Mouse (Mus musculus): ENCODE data around the gene Serpinb9b. TPM values are rescaled to one million over a fixed set of nuclear protein-coding genes. Genes with fewer than 3 reads are reported as not detected.

The Serpinb9b gene
- polyA plus RNA-seq, 1 experiment from 2014 or later, result 0.33 TPM

DNA sequence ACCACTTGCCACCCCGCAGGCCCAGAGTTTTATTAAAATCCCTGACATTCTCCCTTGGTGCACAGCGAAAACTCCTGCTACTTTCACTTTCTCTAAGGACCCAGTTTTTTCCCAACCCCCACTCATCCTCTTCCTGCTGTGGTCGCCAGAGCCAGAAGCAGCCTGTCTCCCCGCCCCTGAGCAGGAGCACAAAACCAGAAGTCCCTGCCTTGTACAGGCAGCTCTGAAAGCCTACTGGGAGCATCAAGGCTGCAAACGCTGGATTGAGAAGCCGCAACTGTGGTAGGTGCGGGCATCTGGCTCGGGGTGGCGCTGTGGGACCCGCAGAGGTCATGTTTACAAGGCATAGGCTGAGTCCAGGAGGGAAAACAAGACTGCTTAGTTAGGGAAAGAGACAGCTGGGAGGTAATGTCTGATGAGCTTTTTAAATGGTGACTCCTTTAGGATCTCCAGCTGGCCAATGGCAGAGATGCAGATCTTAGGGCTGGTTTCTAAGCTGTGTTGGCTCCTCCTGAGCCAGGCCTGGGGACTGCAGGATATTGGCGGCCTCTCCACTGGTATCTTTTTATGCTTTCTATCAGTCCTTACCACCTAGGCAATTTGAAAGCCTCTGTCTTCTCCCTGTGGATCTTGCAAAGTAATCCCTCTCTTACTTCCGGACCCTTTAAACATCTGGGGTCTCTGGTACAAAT, 22.7 kb upstream of the Serpinb9b start:
- Histone ChIP-seq H3K4me2 (ENCODE audit: low read depth, low read length) (peak overlapping the region; percentile 81), H3K9ac (ENCODE audit: low read length) (peak overlapping the region; percentile 78), H3K9me3 (replicated peaks; ENCODE audit: control insufficient read depth, low read length) (no peaks in the 10 kb centered on the region), H3K36me3 (ENCODE audit: control insufficient read depth, insufficient read depth) (peaks cover 4% of the 10 kb centered on the region; the same call in 1 of the 2 replicates), H3K27me3 (ENCODE audit: control insufficient read depth, insufficient read depth, low read length) (no peaks in the 10 kb centered on the region), H3K4me3 (ENCODE audit: low read length) (peak overlapping the region; percentile 54), H3K27ac (ENCODE audit: low read length) (peak overlapping the region; percentile 93), H3K4me1 (ENCODE audit: control insufficient read depth, insufficient read depth, low read length) (peaks cover 18% of the 10 kb centered on the region)
- peak; percentile 94 for ATAC-seq (replicated peaks; ENCODE audit: extremely low read depth, insufficient read depth, low FRiP score)
- 10% methylated on average over 12 of the region's 12 CpGs for WGBS

DNA sequence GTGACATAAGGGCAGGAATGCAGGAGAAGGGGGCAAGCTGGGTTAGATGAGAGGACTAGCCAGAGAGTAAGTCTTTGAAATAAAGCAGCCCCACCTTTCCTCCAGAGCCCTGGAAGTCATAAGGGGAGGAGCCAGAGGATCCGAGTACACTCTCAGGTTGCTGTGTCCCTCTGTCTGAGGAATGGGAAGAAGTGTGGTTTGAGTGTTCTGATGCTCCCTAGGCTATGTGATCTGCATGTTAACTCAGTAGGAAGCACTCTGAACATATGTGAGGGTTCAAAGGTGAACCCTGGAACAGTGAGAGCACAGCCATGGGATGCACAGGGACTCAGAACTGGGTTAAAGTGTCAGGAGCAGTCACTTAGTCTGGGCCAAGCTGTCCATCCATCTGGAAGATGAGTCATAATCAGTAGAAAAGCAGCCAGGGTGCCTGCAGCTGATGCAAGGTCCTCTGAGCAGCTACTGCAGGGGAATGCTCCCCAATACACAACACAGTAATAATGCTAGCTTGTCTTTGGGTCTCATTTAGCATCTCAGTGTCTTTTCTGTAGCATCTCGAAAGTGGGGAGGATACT, 21.6 kb upstream of the Serpinb9b start:
- Histone ChIP-seq H3K9ac (ENCODE audit: low read length) (no peak overlapping the region), H3K27ac (ENCODE audit: low read length) (no peak overlapping the region)
- 78% methylated on average over 2 of the region's 2 CpGs for WGBS

DNA sequence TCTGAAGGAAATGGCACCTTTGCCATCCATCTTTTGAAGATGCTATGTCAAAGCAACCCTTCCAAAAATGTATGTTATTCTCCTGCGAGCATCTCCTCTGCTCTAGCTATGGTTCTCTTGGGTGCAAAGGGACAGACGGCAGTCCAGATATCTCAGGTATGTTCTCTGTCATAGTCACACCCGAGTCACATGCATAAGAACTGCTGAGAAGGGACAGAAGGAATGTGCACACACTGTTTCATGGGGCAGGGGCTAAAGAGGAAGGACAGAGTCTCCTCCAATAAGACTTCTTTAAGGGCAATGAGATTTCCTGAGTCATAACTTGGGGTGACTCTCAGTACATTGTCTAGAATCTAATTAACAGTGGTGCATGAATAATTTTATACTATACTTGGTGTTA, 20.7 kb upstream of the Serpinb9b start:
- no peaks in the 10 kb centered on the region for H3K27me3 ChIP-seq (ENCODE audit: control insufficient read depth, insufficient read depth, low read length)
- no peaks in the 10 kb centered on the region for H3K9me3 ChIP-seq (replicated peaks; ENCODE audit: control insufficient read depth, low read length)
- H3K4me3 ChIP-seq (ENCODE audit: low read length), result no peak overlapping the region
- H3K4me1 ChIP-seq (ENCODE audit: control insufficient read depth, insufficient read depth, low read length), result peaks cover 18% of the 10 kb centered on the region
- H3K27ac ChIP-seq (ENCODE audit: low read length), result no peak overlapping the region
- 65% methylated on average over 3 of the region's 3 CpGs for WGBS
- no peak for ATAC-seq (replicated peaks; ENCODE audit: extremely low read depth, insufficient read depth, low FRiP score)
- no peak overlapping the region for H3K4me2 ChIP-seq (ENCODE audit: low read depth, low read length)
- H3K36me3 ChIP-seq (ENCODE audit: control insufficient read depth, insufficient read depth), result peaks cover 4% of the 10 kb centered on the region; the same call in 1 of the 2 replicates
- H3K9ac ChIP-seq (ENCODE audit: low read length), result no peak overlapping the region

More for the DNA sequence above, 21.6 kb upstream of the Serpinb9b start:
- H3K27me3 ChIP-seq (ENCODE audit: control insufficient read depth, insufficient read depth, low read length), result no peaks in the 10 kb centered on the region
- peaks cover 18% of the 10 kb centered on the region for H3K4me1 ChIP-seq (ENCODE audit: control insufficient read depth, insufficient read depth, low read length)
- no peaks in the 10 kb centered on the region for H3K9me3 ChIP-seq (replicated peaks; ENCODE audit: control insufficient read depth, low read length)
- 0 out of 2 replicates have a peak overlapping the region, but pooled peaks have one; percentile 1 for H3K4me3 ChIP-seq (ENCODE audit: low read length)
- H3K4me2 ChIP-seq (ENCODE audit: low read depth, low read length), result peak overlapping the region; percentile 81; the same call in 1 of the 2 replicates
- no peak for ATAC-seq (replicated peaks; ENCODE audit: extremely low read depth, insufficient read depth, low FRiP score)
- peaks cover 4% of the 10 kb centered on the region; the same call in 1 of the 2 replicates for H3K36me3 ChIP-seq (ENCODE audit: control insufficient read depth, insufficient read depth)

DNA sequence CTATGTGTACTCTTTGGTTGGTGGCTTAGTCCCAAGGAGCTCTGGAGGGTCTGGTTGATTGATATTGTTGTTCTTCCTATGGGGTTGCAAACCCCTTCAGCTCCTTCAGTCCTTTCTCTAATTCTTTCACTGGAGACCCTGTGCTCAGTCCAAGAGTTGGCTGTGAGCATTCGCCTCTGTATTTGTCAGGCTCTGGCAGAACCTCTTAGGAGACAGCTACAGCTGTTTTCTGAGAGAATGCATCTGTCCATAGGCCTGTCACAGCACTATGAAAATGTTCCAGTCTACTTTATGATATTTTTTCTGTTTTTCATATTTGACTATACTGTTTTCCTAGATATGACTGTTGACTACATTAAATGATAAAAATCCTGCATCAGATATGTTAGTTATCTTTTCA, 14.8 kb upstream of the Serpinb9b start:
- no peak for ATAC-seq (replicated peaks; ENCODE audit: extremely low read depth, insufficient read depth, low FRiP score)
- H3K4me1 ChIP-seq (ENCODE audit: control insufficient read depth, insufficient read depth, low read length), result no peaks in the 10 kb centered on the region
- no peak overlapping the region for H3K4me3 ChIP-seq (ENCODE audit: low read length)
- H3K36me3 ChIP-seq (ENCODE audit: control insufficient read depth, insufficient read depth), result peaks cover 11% of the 10 kb centered on the region
- no peak overlapping the region for H3K4me2 ChIP-seq (ENCODE audit: low read depth, low read length)
- no peaks in the 10 kb centered on the region for H3K9me3 ChIP-seq (replicated peaks; ENCODE audit: control insufficient read depth, low read length)
- H3K27me3 ChIP-seq (ENCODE audit: control insufficient read depth, insufficient read depth, low read length), result no peaks in the 10 kb centered on the region
- WGBS, result 71% methylated on average over 1 of the region's 1 CpGs
- H3K27ac ChIP-seq (ENCODE audit: low read length), result no peak overlapping the region
- no peak overlapping the region for H3K9ac ChIP-seq (ENCODE audit: low read length)

DNA sequence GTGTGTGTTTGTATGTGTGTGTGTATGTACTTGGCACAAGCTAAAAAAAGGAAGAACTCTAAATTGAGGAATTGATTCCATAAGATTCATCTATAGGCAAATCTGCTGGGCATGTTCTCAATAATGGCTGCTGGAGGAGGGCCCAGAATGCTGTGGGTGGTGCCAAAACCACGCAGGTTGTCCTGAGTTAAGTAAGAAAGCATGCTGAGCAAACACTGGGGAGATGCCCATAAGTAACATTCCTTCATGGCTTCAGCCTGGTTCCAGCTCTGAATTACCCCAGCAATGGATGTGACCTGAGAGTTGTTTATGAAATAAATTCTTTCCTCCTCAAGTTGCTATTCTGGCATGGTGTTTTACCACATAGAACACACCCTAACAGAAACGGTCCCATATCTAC, 13.9 kb upstream of the Serpinb9b start:
- H3K36me3 ChIP-seq (ENCODE audit: control insufficient read depth, insufficient read depth), result peaks cover 11% of the 10 kb centered on the region
- ATAC-seq (replicated peaks; ENCODE audit: extremely low read depth, insufficient read depth, low FRiP score), result no peak
- H3K4me2 ChIP-seq (ENCODE audit: low read depth, low read length), result no peak overlapping the region
- no peaks in the 10 kb centered on the region for H3K9me3 ChIP-seq (replicated peaks; ENCODE audit: control insufficient read depth, low read length)
- no peak overlapping the region for H3K4me3 ChIP-seq (ENCODE audit: low read length)
- no peak overlapping the region for H3K27ac ChIP-seq (ENCODE audit: low read length)
- 69% methylated on average over 2 of the region's 2 CpGs for WGBS
- no peaks in the 10 kb centered on the region for H3K4me1 ChIP-seq (ENCODE audit: control insufficient read depth, insufficient read depth, low read length)
- no peaks in the 10 kb centered on the region for H3K27me3 ChIP-seq (ENCODE audit: control insufficient read depth, insufficient read depth, low read length)
- no peak overlapping the region for H3K9ac ChIP-seq (ENCODE audit: low read length)

DNA sequence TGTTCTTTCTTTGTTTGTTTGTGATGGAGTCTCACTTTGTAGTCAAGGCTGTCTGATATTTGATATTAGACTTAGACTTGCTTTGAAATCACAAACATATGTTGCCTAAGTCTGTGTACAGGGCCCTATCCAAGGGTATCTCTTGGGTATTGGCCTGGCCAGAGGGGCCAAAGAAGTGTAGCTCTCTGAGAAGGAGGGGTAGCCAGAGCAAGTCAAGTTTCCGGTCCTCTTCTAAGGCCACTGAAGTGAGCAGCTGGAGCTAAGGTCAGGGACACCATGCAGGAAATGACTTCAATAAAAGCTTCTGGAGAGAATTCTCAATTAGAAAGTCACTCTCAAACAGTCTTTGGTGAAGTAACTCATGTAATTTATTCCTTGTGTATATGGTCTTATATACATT, 4.8 kb upstream of the Serpinb9b start:
- Histone ChIP-seq H3K36me3 (ENCODE audit: control insufficient read depth, insufficient read depth) (no peaks in the 10 kb centered on the region), H3K27me3 (ENCODE audit: control insufficient read depth, insufficient read depth, low read length) (no peaks in the 10 kb centered on the region), H3K4me2 (ENCODE audit: low read depth, low read length) (no peak overlapping the region), H3K27ac (ENCODE audit: low read length) (no peak overlapping the region), H3K9me3 (replicated peaks; ENCODE audit: control insufficient read depth, low read length) (0 out of 2 replicates have a peak, but pooled peaks cover 2% of the 10 kb centered on the region), H3K9ac (ENCODE audit: low read length) (no peak overlapping the region), H3K4me3 (ENCODE audit: low read length) (no peak overlapping the region), H3K4me1 (ENCODE audit: control insufficient read depth, insufficient read depth, low read length) (no peaks in the 10 kb centered on the region)
- 84% methylated on average over 1 of the region's 1 CpGs for WGBS
- ATAC-seq (replicated peaks; ENCODE audit: extremely low read depth, insufficient read depth, low FRiP score), result no peak

DNA sequence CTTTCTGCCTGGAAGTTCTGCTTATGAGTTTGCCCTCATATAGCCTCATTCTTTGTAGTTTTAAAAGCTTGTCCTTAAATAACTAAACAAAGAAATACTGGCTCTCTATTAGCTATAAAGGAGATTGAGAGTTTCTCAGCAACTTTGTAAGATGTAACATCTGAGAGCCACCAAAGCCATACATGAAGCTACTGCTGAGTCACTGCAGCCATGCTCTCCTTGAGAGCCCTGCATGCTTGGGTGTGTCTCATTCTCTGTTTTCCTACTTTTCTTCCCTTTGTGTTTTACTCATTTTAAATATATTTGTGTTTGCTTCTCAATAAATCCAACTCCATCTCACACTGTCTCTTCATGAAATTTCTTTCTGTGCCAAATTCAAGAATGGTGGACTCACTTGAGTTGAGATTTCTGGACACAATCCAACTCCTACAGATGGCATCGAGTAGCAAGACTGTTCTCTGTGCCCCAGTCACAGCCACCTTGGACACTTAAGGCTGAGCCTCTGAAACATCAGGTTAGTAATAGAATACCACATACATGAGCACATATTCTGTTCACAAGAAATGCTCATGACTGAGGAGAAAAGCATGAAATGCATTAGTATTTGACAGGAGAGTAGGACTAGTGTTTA, 674 bp upstream of the Serpinb9b start:
- H3K4me2 ChIP-seq (ENCODE audit: low read depth, low read length), result no peak overlapping the region
- no peaks in the 10 kb centered on the region for H3K4me1 ChIP-seq (ENCODE audit: control insufficient read depth, insufficient read depth, low read length)
- WGBS, result 43% methylated on average over 1 of the region's 1 CpGs
- no peaks in the 10 kb centered on the region for H3K27me3 ChIP-seq (ENCODE audit: control insufficient read depth, insufficient read depth, low read length)
- no peak for ATAC-seq (replicated peaks; ENCODE audit: extremely low read depth, insufficient read depth, low FRiP score)
- no peaks in the 10 kb centered on the region for H3K36me3 ChIP-seq (ENCODE audit: control insufficient read depth, insufficient read depth)
- H3K9me3 ChIP-seq (replicated peaks; ENCODE audit: control insufficient read depth, low read length), result no peaks in the 10 kb centered on the region
- no peak overlapping the region for H3K4me3 ChIP-seq (ENCODE audit: low read length)
- H3K9ac ChIP-seq (ENCODE audit: low read length), result no peak overlapping the region
- H3K27ac ChIP-seq (ENCODE audit: low read length), result no peak overlapping the region

DNA sequence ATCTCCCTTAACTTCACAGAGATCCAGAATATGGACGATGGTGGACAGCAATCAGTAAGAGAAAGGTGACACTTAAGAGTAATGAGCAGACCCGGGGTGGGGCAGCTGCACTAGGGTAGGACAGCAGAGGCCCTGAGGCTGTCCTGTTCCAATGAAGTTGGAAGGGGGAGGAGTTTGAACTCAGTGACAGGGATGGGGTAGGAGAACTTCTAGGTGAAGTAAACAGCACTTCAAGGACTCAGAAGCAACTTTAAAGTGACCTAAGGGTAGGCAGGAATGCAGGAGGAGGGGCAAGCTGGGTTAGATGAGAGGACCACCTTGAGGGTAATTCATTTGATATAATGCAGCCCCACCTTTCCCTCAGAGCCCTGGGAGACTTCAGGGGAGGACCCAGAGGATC, 930 bp downstream of the Serpinb9b start:
- H3K9me3 ChIP-seq (replicated peaks; ENCODE audit: control insufficient read depth, low read length), result no peaks in the 10 kb centered on the region
- no peaks in the 10 kb centered on the region for H3K4me1 ChIP-seq (ENCODE audit: control insufficient read depth, insufficient read depth, low read length)
- H3K27me3 ChIP-seq (ENCODE audit: control insufficient read depth, insufficient read depth, low read length), result no peaks in the 10 kb centered on the region
- H3K9ac ChIP-seq (ENCODE audit: low read length), result no peak overlapping the region
- H3K36me3 ChIP-seq (ENCODE audit: control insufficient read depth, insufficient read depth), result no peaks in the 10 kb centered on the region
- no peak for ATAC-seq (replicated peaks; ENCODE audit: extremely low read depth, insufficient read depth, low FRiP score)
- H3K4me2 ChIP-seq (ENCODE audit: low read depth, low read length), result no peak overlapping the region
- H3K4me3 ChIP-seq (ENCODE audit: low read length), result no peak overlapping the region
- H3K27ac ChIP-seq (ENCODE audit: low read length), result no peak overlapping the region
- WGBS, result 31% methylated on average over 2 of the region's 2 CpGs

DNA sequence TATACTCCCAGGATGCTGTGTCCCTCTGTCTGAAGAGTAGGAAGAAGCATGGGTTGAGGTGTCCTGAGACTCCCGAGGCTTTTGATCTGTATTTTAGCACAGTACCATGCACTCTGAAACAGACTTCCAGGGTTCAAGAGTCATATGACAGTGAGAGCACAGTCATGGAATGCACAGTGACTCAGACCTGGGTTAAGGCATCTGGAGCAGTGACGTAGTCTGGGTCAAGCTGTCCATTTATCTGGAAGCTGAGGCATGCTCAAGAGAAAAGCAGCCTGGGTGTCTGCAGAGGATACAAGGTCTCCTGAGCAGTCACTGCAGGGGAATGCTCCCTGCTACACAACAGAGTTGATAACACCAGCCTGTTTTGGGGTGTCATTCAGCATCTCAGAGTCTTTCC, 1.3 kb downstream of the Serpinb9b start:
- H3K4me3 ChIP-seq (ENCODE audit: low read length), result no peak overlapping the region
- H3K4me1 ChIP-seq (ENCODE audit: control insufficient read depth, insufficient read depth, low read length), result no peaks in the 10 kb centered on the region
- no peak overlapping the region for H3K9ac ChIP-seq (ENCODE audit: low read length)
- H3K27me3 ChIP-seq (ENCODE audit: control insufficient read depth, insufficient read depth, low read length), result no peaks in the 10 kb centered on the region
- H3K4me2 ChIP-seq (ENCODE audit: low read depth, low read length), result no peak overlapping the region
- H3K27ac ChIP-seq (ENCODE audit: low read length), result no peak overlapping the region
- no peak for ATAC-seq (replicated peaks; ENCODE audit: extremely low read depth, insufficient read depth, low FRiP score)
- 37% methylated on average over 2 of the region's 2 CpGs for WGBS
- no peaks in the 10 kb centered on the region for H3K36me3 ChIP-seq (ENCODE audit: control insufficient read depth, insufficient read depth)
- no peaks in the 10 kb centered on the region for H3K9me3 ChIP-seq (replicated peaks; ENCODE audit: control insufficient read depth, low read length)
